Mouse (Mus musculus) ES-Bruce4 (cell line): Measurements from ENCODE around the gene St13. TPM values are rescaled to one million over a fixed set of nuclear protein-coding genes. Genes with fewer than 3 reads are reported as not detected.

Experiments
- H3K27ac ChIP-seq: 2 replicates; pipeline ENCODE4 v1.5.1; 2012; ENCODE audit warnings: low read length, inconsistent platforms; ENCODE audit not compliant: insufficient read depth
- H3K27me3 ChIP-seq: 2 replicates; pipeline ENCODE4 v1.6.1; 2012; ENCODE audit warnings: mild to moderate bottlenecking, low read length, inconsistent platforms; ENCODE audit not compliant: control insufficient read depth, poor library complexity, insufficient read depth, severe bottlenecking
- H3K36me3 ChIP-seq: 2 replicates; pipeline ENCODE4 v1.6.1; 2012; ENCODE audit warnings: inconsistent platforms, mild to moderate bottlenecking, low read length, moderate library complexity; ENCODE audit not compliant: control insufficient read depth, poor library complexity, insufficient read depth, severe bottlenecking
- H3K4me1 ChIP-seq: one replicate; pipeline ENCODE4 v1.8.1; 2011; ENCODE audit warnings: low read length; ENCODE audit not compliant: control insufficient read depth, insufficient read depth
- H3K4me3 ChIP-seq: 2 replicates; pipeline ENCODE4 v1.5.1; 2011; ENCODE audit warnings: low read depth, mild to moderate bottlenecking, low read length
- H3K9ac ChIP-seq: 2 replicates; pipeline ENCODE4 v1.6.1; 2012; ENCODE audit warnings: low read depth, mild to moderate bottlenecking, inconsistent platforms; ENCODE audit not compliant: poor library complexity, severe bottlenecking
- H3K9me3 ChIP-seq: replicated peaks from 2 replicates; pipeline ENCODE4 v1.6.1; 2012; ENCODE audit warnings: mild to moderate bottlenecking, low read length, inconsistent platforms; ENCODE audit not compliant: control insufficient read depth, poor library complexity, insufficient read depth, severe bottlenecking
- CTCF ChIP-seq: IDR thresholded peaks from one replicate; pipeline ENCODE4 v1.8.1; 2011; ENCODE audit warnings: low read depth, low read length
- EP300 ChIP-seq: IDR thresholded peaks from 2 replicates; pipeline ENCODE4 v1.6.1; 2011; ENCODE audit warnings: low read depth, low read length; ENCODE audit not compliant: insufficient read depth
- POLR2A ChIP-seq: IDR thresholded peaks from one replicate; pipeline ENCODE4 v1.8.1; 2011; ENCODE audit warnings: low read length; ENCODE audit not compliant: insufficient read depth
- polyA plus RNA-seq: library from polyadenylated mRNA; stranded (reverse); fragments of >200 nt; gene quantifications from 2 replicates; pipeline ENCODE4 v1.2.4, GENCODE M21; 2011; ENCODE audit warnings: low read depth; ENCODE audit not compliant: missing spikeins, insufficient read depth, insufficient read length

The St13 gene
- polyA plus RNA-seq, 1 experiment: 796 TPM

DNA sequence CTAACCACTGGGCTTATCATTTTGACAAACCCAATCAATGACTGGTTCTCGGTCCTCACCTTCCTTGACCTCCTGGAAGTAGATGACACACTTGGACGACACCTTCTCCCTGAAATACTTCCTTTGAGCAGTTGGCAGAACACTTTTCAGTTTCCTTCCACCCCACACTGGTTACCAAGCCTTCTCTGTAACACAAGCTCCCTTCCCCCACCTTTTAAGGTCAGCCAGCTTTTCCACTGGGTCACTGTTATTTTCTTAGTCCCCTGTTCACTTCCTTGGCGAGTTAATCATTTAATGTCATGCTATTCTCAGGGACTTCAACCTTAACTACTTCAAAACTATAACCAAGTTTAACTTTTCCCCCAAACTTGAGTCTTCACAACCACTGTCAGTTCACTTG lies 40.9 kb downstream of the St13 start:
- no peak for TF ChIP-seq EP300
- no peak for TF ChIP-seq CTCF
- TF ChIP-seq POLR2A: no peak
- Histone ChIP-seq H3K27me3 (no peaks in the 10 kb centered on the region), H3K27ac (no peak overlapping the region), H3K9ac (no peak overlapping the region), H3K4me1 (no peaks in the 10 kb centered on the region), H3K9me3 (no peaks in the 10 kb centered on the region), H3K36me3 (peaks cover 11% of the 10 kb centered on the region), H3K4me3 (no peak overlapping the region)

DNA sequence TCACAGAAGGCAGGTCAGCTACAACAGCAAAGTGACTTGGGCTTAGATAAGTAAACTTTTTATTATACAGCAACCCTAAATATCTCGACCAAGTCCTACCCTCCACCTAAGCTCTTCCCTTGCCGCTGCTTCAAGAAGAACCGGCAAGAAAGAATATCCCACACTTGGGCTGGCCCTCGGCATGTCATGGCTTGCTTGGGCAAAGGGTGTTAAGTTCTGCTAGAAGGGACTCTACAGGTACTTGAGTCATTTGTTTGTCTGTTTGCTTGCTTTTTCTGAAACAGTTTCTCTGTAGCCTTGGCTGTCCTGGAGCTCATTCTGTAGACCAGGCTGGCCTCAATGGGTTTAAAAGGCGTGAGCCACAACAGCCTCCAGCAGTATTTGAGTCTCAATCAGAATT lies 42.9 kb downstream of the St13 start:
- no peak overlapping the region for H3K4me3 ChIP-seq
- peaks cover 2% of the 10 kb centered on the region; the same call in 1 of the 2 replicates for H3K36me3 ChIP-seq
- H3K9ac ChIP-seq: peak overlapping the region; percentile 4; the same call in 1 of the 2 replicates
- H3K27ac ChIP-seq: peak overlapping the region; percentile 81
- TF ChIP-seq EP300 (0 out of 2 replicates have a peak, but pooled peaks have one; percentile 42), POLR2A (no peak), CTCF (no peak)
- H3K27me3 ChIP-seq: no peaks in the 10 kb centered on the region
- no peaks in the 10 kb centered on the region for H3K4me1 ChIP-seq
- no peaks in the 10 kb centered on the region for H3K9me3 ChIP-seq

DNA sequence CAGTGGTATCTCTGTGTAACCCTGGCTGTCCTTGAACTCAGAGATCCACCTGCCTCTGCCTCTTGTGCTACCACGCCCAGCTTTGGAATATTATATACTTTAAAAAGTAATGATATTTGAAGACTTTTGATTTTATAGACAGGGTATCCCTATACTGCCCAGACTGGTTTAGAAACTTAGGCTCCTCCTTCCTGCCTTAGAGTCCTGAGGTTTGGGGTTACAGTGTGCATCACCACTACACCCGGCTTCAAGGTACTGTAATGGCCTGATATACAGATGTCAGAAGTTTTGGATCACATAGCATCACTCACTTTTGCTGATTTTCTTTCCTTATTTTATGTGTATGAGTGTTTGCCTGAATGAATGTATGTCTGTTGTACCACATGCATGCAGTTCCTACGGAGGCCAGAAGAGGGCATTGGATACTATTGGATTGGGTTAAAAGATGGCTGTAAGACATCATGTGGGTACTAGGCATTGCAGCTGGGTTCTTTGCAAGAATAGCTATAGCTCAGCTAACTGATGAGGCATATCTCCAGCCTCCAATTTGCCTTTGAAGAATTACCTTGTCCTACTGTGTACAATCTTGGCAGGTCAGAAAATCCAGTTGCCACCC lies 44.6 kb downstream of the St13 start:
- Histone ChIP-seq H3K4me3 (no peak overlapping the region), H3K27me3 (no peaks in the 10 kb centered on the region), H3K9me3 (no peaks in the 10 kb centered on the region), H3K4me1 (no peaks in the 10 kb centered on the region), H3K9ac (no peak overlapping the region), H3K36me3 (peaks cover 2% of the 10 kb centered on the region; the same call in 1 of the 2 replicates), H3K27ac (no peak overlapping the region)
- no peak for TF ChIP-seq CTCF
- no peak for TF ChIP-seq POLR2A
- no peak for TF ChIP-seq EP300

DNA sequence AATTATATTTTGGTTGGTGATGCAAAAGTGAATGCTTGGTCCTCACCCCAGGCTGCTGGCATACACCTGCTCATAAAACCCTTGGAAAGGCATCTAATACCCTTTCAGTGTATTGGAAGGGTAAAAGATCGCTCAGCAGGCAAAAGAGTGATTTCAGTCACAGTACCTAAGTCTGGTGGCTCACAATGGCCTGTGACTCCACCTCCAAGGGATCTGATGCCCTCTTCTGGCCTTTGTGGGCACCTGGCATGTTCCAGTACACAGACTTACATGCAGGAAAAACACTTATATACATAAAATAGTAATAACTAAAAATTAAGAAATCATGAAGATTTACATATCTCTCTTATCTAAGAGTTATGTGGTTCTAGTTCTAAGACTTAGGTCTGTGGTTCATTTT lies 47.2 kb downstream of the St13 start:
- Histone ChIP-seq H3K4me1 (no peaks in the 10 kb centered on the region), H3K27me3 (no peaks in the 10 kb centered on the region), H3K27ac (no peak overlapping the region), H3K36me3 (peaks cover 2% of the 10 kb centered on the region; the same call in 1 of the 2 replicates), H3K9ac (no peak overlapping the region), H3K9me3 (no peaks in the 10 kb centered on the region), H3K4me3 (no peak overlapping the region)
- TF ChIP-seq POLR2A (no peak), CTCF (peak; percentile 28)

DNA sequence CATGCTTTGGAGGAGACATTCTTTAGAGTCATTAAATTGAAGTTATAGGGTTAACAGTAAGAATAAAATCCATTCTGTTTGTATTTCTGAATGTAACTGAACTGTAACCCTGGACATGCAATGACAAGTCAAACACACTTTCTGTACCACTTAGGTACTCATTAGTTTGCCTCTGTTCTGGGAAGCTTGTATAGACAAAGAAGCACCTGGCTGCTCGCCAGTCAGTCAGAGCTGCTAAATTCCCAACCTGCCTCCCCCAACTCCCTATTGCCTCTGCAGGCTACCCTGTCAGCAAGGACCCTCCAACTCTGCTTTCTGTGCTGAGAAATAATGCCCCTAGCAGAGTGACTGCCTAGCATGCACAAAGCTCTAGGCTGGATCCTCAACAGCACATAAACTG lies 49.5 kb downstream of the St13 start:
- peaks cover 2% of the 10 kb centered on the region; the same call in 1 of the 2 replicates for H3K36me3 ChIP-seq
- H3K27me3 ChIP-seq: no peaks in the 10 kb centered on the region
- H3K27ac ChIP-seq: no peak overlapping the region
- H3K9ac ChIP-seq: no peak overlapping the region
- TF ChIP-seq CTCF (no peak), EP300 (no peak), POLR2A (no peak)
- no peaks in the 10 kb centered on the region for H3K9me3 ChIP-seq
- no peaks in the 10 kb centered on the region for H3K4me1 ChIP-seq
- no peak overlapping the region for H3K4me3 ChIP-seq

- H3K4me3 ChIP-seq: no peak overlapping the region
- no peaks in the 10 kb centered on the region for H3K27me3 ChIP-seq
- H3K27ac ChIP-seq: no peak overlapping the region
- no peak overlapping the region for H3K9ac ChIP-seq
- H3K4me1 ChIP-seq: no peaks in the 10 kb centered on the region
- no peak for TF ChIP-seq POLR2A
- TF ChIP-seq CTCF: no peak
- TF ChIP-seq EP300: no peak
- H3K36me3 ChIP-seq: peaks cover 10% of the 10 kb centered on the region; the same call in 1 of the 2 replicates
- H3K9me3 ChIP-seq: no peaks in the 10 kb centered on the region
Observed at GRCm38 (mm10) chr15:81348366-81348765, 51.5 kb downstream of the St13 start.
